Mouse (Mus musculus) liver, embryonic 14.5 days (tissue): ENCODE results near the gene Tprkb.

Experiments
- CTCF ChIP-seq: IDR thresholded peaks from 2 replicates; pipeline ENCODE4 v1.5.1; 2016; ENCODE audit warnings: antibody characterized with exemption, low read depth, control low read depth
- EP300 ChIP-seq: IDR thresholded peaks from 2 replicates; pipeline ENCODE4 v1.6.1; 2016; ENCODE audit warnings: antibody characterized with exemption, low read depth

GRCm38 (mm10) chr6:85916596-85916995 lies 4.9 kb downstream of the Tprkb start:
- no peak for TF ChIP-seq CTCF
- no peak for TF ChIP-seq EP300
